Mouse (Mus musculus): ENCODE data around the gene Rbp2. TPM values are rescaled to one million over a fixed set of nuclear protein-coding genes. Genes with fewer than 3 reads are reported as not detected.

Gene Rbp2
- total RNA-seq, 2 experiments from 2014 or later = not detected

DNA sequence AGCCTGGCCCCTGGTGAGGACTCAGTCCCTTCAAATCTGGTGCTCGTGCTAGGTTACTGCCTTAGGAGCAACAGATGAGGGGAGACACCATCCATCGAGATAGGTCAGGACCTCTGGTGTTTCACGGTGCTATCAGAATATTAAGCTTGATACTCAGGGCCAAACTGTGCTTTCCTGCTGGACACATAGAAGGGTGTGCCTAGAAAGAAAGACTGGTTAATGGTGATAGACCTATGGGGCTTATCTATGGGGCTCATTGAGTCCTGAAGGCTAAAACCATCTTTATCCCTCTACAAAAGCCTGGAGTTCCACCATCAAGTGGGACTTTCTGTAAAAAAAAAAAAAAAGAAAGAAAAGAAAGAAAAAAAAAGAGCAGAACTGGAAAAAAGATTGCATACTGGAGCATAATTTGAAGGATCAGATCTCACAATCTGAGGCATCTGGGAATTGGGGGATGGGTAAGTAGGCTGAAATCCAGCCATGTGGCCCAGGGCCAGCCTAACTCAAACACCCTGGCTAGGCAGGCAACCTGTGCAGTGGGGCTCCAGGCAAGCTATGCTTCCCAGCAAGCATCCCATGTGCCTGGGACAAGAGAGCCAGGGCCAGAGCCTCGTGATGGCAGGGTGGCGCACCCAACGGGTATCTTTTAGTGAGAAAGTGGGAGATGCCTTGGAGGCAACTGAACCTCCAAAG is 24.6 kb downstream of the Rbp2 start:
- ATAC-seq (replicated peaks; ENCODE audit: low FRiP score, poor library complexity, severe bottlenecking) = no peak

DNA sequence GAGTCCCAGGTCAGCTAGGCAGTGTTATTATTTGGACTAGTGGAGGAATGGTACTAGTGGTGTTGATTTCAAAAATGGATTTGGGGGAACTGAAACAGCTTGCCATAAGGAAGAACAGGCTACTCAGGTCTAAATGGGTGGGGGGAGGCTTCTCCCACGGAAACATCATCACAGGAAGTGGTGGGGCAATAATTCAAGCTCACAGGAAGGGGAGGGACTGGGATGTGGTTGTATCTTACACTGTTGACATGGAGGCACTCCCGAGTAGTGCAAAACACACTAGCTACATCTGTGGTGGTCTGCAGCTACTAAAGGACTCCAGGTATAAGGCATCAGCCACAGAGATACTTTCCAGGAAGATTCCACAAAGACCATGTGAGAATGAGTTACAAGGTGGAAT is 38.0 kb downstream of the Rbp2 start:
- no peak for ATAC-seq (replicated peaks; ENCODE audit: low FRiP score, poor library complexity, severe bottlenecking)

DNA sequence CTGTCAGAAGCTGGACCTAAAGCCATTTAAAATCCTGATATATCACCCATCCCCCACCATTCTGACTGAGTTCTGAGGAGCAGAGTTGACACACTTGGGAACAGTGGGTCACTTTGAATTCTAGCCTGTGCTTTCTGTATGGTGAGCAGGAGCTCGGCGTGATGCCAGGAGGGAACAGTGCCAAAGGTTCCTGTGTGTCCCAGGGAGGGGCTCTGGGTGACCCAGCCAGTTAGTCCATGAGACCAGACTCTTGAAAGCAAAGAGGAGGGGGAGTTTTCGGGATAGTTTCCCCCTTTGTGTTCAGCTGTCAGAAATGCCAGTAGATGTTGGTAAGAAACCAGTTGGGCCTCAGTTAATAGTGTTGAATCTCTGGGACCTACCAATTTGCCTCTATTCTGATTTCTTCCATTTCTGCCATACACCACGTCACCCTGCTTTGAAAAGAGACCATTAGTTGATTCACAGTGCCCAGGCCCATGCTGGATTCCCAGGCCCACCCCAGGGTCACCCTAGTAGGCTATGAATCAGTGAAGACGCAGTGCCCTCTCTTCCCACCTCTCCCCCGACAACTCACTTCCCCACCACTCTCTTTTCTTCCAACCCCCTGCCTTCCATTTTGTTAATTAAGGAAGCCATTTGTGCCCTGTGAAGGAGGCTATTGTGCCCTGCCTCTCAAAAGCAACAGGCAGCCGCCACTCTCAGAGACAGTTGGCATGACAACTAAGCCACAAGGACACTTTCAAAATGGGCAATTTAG is 39.0 kb downstream of the Rbp2 start:
- ATAC-seq (replicated peaks; ENCODE audit: low FRiP score, poor library complexity, severe bottlenecking) = no peak

DNA sequence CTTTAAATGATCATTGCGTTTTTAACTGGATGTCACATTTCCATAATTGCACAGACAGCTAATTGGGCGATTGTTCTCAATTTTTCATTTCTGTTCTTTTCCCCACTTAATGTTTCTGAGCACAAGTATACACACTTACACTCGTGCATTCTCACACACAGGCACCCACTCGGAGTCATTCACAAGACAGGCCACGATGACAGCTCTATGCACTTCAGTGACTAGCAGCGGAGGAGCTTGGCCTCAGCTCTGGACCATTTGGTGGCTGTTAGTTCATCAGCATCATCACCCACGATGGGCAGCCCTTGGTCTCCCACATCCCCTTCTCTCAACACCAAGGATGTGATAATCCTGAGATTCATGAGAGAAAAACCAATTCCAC is 39.6 kb downstream of the Rbp2 start:
- ATAC-seq (replicated peaks; ENCODE audit: low FRiP score, poor library complexity, severe bottlenecking) = no peak

DNA sequence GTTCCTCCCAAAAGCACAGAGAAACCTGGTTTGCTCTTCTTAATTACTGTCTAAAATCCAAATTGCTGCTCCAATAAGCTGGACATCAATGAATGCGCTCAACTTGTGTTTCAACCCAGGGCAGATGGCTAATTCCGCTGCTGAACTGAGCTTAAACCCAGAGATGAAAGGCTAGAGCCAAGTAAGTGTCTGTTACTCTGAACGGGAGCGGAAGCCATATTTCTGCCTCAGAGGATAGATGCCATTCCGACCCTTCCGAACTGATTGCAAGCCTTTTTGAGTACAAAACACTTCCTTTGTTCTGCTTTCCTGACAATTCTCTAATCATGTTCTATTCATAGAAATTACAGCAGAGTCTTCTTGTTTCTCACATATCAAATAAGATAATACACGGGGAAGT is 41.3 kb downstream of the Rbp2 start:
- no peak for ATAC-seq (replicated peaks; ENCODE audit: low FRiP score, poor library complexity, severe bottlenecking)

DNA sequence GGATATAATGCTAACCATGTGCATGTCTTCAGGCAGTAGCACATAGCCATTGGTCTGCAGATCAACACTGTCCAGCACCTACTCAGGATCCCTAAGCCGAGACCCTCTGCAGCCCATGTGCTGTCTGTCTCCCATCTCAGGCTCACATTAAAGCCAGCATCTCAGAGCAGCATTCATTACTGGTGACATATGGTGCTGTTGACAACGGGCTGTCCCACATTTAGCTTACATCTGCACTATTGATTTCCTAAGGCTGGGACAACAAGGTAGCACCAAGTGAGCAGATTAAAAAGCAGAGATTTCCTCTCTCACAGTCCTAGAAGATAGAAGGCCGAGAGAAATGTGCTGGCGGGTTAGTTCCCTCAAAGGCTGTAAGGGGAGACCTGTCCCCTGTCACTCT is 43.9 kb downstream of the Rbp2 start:
- no peak for ATAC-seq (replicated peaks; ENCODE audit: low FRiP score, poor library complexity, severe bottlenecking)

DNA sequence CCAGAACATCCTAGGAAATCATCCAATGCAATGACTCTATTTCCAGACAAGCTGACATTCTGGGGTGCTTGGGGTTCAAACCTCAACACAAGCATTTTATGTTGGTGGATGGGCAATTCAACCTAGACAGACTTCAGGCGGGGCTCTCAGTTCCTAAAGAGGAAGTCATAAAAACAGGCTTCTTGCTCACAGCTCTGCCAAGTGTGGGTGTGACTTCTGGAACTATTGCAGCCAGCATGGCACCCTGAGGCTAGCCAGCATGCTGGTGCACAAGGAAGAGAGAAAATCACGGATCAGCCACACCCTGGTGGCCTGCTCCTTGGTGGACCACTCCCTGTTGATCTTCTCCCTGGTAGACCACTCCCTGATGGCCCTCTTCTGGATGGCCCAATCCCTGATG is 45.1 kb downstream of the Rbp2 start:
- no peak for ATAC-seq (replicated peaks; ENCODE audit: low FRiP score, poor library complexity, severe bottlenecking)

DNA sequence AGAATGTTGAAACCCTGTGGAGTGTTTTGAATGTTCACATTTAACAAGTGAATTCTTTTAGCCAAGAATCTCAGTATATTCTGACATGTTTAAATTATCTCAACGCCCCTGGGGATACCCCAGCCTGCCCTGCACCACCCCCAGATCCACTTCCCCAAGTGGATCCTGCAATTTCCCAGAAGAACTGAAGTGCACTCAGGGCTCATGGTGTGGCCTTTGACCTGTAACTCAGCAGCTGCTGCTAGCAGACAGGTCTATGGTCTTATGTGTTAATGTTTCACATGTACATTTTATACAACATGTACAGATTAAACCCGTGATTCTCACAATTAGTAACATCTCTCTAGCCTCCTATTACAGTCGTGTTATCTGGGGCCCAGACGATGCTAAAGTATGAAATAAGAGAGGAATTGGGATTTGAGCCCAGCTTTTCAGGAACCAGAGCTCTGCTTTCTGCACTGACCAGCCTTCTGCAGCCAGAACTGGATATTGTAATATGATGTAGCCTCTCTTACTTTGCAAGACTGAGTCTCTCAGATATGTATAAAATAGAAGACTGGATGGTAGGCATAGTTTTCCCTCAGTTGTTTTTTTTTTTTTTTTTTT is 48.9 kb downstream of the Rbp2 start:
- no peak for ATAC-seq (replicated peaks; ENCODE audit: low FRiP score, poor library complexity, severe bottlenecking)

DNA sequence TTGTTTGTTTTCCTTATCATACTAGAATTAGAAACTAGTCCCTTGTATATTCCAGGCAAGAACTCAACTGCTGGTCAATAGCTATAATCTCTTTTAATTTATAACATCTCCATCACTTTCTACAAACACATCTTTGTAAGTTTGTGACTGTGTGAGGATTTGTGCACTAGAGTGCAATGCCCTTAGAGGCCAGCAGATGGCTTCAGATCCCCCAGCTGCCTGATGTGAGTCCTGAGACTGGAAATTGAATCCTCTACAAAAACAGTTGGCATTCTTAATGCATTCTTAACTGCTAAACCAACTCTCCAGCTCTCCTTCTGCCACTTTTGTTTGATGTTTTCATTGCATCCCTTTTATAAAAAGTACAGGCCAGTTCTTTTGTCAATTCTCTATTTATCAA is 49.8 kb downstream of the Rbp2 start:
- no peak for ATAC-seq (replicated peaks; ENCODE audit: low FRiP score, poor library complexity, severe bottlenecking)

DNA sequence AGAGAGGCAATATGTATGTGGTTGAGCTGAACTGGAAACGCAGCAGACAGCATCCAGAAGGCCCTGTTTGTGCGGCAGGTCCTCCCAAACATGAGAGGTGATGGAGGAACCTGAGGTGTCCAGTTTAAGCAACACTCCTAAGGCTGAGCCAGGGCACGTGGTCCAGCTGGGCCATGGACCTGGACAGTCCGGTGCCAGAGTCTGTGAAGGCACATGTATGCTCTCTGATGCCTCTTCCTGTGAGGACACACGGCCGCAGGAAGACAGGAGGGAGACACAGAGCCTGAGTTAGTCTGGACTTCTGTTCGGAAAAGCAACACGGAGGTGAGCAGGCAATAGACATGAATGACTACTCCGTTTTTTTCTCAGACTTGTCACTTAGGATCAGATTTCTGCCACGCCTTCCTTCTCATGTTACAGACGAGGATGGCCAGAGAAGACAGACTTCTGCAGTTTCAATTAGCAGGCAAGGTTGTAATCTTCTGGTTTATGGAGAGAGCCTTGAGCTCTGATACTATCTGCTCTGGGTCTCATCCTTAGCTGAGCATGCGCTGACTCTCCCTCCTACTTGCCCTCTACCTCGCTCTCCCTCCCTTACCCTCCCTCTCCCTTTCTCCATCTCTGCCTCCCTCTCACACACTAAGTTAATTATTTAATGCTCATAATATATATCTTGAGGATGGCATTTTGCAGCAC is 52.2 kb downstream of the Rbp2 start:
- ATAC-seq (replicated peaks; ENCODE audit: low FRiP score, poor library complexity, severe bottlenecking) = no peak

DNA sequence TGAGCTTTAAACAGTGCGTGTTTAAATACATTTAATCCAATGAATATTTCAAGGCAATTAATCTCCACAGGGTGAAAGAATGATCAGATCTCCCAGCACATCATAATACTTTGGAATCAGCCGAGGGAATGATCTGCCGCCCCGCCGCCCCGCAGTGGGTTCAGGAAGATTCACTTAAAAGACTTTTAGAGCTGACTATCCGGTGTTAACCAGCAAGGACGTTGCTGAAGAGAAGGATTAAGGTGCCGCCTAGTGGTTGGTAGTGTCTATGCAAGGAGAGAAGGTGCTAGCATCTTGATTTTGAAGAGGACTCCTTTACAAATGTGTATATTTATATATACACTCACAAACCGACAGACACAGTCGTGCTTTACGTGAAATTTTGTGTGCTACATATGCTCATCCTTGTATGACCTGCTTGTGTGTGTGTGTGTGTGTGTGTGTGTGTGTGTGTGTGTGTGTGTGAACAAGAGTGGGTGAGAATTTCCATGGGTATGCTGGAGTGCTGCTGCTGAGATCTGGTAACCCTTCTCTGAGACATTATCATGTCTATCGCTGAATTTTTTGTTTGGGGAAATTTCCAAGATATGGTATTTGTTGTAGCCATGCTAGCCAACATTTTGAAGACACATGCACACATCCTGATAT is 52.9 kb downstream of the Rbp2 start:
- peak; percentile 72 for ATAC-seq (replicated peaks; ENCODE audit: low FRiP score, poor library complexity, severe bottlenecking)

DNA sequence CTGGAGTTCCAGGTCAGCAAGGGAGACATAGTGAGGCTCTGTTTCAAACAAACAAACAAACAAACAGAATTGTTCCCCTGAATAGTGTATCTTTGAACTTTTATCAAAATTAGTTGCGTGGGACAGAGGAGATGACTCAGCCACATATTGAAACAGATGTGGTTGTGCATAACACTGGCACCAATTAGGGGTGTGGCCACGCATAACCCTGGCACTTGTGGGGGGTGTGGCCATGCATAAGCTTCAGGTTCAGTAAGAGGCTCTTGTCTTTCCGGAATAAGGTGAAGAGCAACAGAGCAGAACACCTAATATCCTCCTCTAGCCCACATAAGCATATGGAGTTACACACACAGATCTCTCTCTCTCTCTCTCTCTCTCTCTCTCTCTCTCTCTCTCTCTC is 58.1 kb downstream of the Rbp2 start:
- ATAC-seq (replicated peaks; ENCODE audit: low FRiP score, poor library complexity, severe bottlenecking) = no peak

Other genes starting within 250 kb of the Rbp2 start
- 28.0 and 51.1 TPM in 2 replicates for gene Nmnat3, start 198.7 kb upstream of the Rbp2 start, total RNA-seq (2015; ENCODE audit: low replicate concordance)
- 40.2 and 59.4 TPM in 2 replicates for gene Nmnat3, start 198.7 kb upstream of the Rbp2 start, total RNA-seq (2017; ENCODE audit: low replicate concordance)
- gene Rbp1, start 63.2 kb upstream of the Rbp2 start, total RNA-seq (2015; ENCODE audit: low replicate concordance) = 0.84 and 5.2 TPM in 2 replicates
- gene Rbp1, start 63.2 kb upstream of the Rbp2 start, total RNA-seq (2017; ENCODE audit: low replicate concordance) = 0.70 TPM in 1 of 2 replicates, not detected in the other
- 70.3 and 71.5 TPM in 2 replicates for gene Copb2, start 77.6 kb downstream of the Rbp2 start, total RNA-seq (2015; ENCODE audit: low replicate concordance)
- 55.8 and 66.2 TPM in 2 replicates for gene Copb2, start 77.6 kb downstream of the Rbp2 start, total RNA-seq (2017; ENCODE audit: low replicate concordance)
- gene Mrps22, start 115.5 kb downstream of the Rbp2 start, total RNA-seq (2015; ENCODE audit: low replicate concordance) = 3.3 and 9.6 TPM in 2 replicates
- 15.9 and 25.6 TPM in 2 replicates for gene Mrps22, start 115.5 kb downstream of the Rbp2 start, total RNA-seq (2017; ENCODE audit: low replicate concordance)